Mouse (Mus musculus) brain, embryonic 14.5 days (tissue): ENCODE measurements around the gene 4930544D05Rik.

Source experiments
- CTCF ChIP-seq: fragments of 200-500 bp; IDR thresholded peaks from 2 replicates; pipeline ENCODE4 v1.5.1; 2012; ENCODE audit warnings: inconsistent platforms, mild to moderate bottlenecking, moderate library complexity, borderline replicate concordance; ENCODE audit not compliant: insufficient read depth, insufficient read length; ENCODE audit errors: extremely low read depth
- POLR2A ChIP-seq: fragments of 200-500 bp; IDR thresholded peaks from 2 replicates; pipeline ENCODE4 v1.6.1; 2012; ENCODE audit warnings: mild to moderate bottlenecking, inconsistent platforms, borderline replicate concordance; ENCODE audit not compliant: poor library complexity, insufficient read depth, insufficient read length, severe bottlenecking; ENCODE audit errors: extremely low read depth

GRCm38 (mm10) chr11:70639976-70640375 is 24.3 kb downstream of the 4930544D05Rik start:
- TF ChIP-seq CTCF: no peak
- TF ChIP-seq POLR2A: no peak
